Mouse (Mus musculus) cerebellum, postnatal 36 days (tissue): ENCODE data around the gene Bicdl2.
A peak's percentile ranks its signal among the peaks of the same experiment; 100 is the strongest.

Experiments
- DNase-seq, 2 experiments: peaks; one replicate each; pipeline ENCODE4 v3.0.0; 2021 to 2022; ENCODE audit warnings: mixed read lengths in 2 of 2

The Bicdl2 gene

GRCm38 (mm10) chr17:23674271-23674952 lies 14.1 kb downstream of the Bicdl2 start:
- peak; percentile 44 to 54 for DNase-seq

GRCm38 (mm10) chr17:23675127-23675526 lies 14.8 kb downstream of the Bicdl2 start:
- peak; percentile 58 to 62 for DNase-seq

- DNase-seq: peak; percentile 48 to 54
These were observed 15.4 kb downstream of the Bicdl2 start for GRCm38 (mm10) chr17:23675564-23676281.

- DNase-seq: peak; percentile 63 to 73
These were observed 16.2 kb downstream of the Bicdl2 start for GRCm38 (mm10) chr17:23676473-23677031.

- peak; percentile 79 to 87 for DNase-seq
These were observed 17.0 kb downstream of the Bicdl2 start, which contains the start of gene Tnfrsf12a for GRCm38 (mm10) chr17:23677236-23677679. Gene Tnfrsf12a (minus strand): TSS chr17:23677468.

- DNase-seq: no peak
These were observed 19.0 kb downstream of the Bicdl2 start, which contains the start of gene Cldn6 for GRCm38 (mm10) chr17:23679127-23679835. Gene Cldn6 (plus strand): TSS chr17:23679249.

GRCm38 (mm10) chr17:23680336-23680735 lies 20.0 kb downstream of the Bicdl2 start:
- no peak for DNase-seq

GRCm38 (mm10) chr17:23681086-23681485 lies 20.8 kb downstream of the Bicdl2 start:
- no peak for DNase-seq

GRCm38 (mm10) chr17:23682092-23682491 lies 21.8 kb downstream of the Bicdl2 start:
- DNase-seq: no peak

GRCm38 (mm10) chr17:23682530-23682929 lies 22.2 kb downstream of the Bicdl2 start:
- no peak for DNase-seq

GRCm38 (mm10) chr17:23683226-23683625 lies 22.9 kb downstream of the Bicdl2 start:
- no peak for DNase-seq

- no peak for DNase-seq
These were observed 23.8 kb downstream of the Bicdl2 start, which contains the start of gene Cldn9 for GRCm38 (mm10) chr17:23683856-23684672. Gene Cldn9 (minus strand): TSS chr17:23684026.

- no peak for DNase-seq
These were observed 34.2 kb downstream of the Bicdl2 start for GRCm38 (mm10) chr17:23694491-23694890.

- DNase-seq: no peak
These were observed 35.5 kb downstream of the Bicdl2 start for GRCm38 (mm10) chr17:23695801-23696200.

- DNase-seq: peak; percentile 58 to 69
These were observed 39.1 kb downstream of the Bicdl2 start for GRCm38 (mm10) chr17:23699131-23700077.

GRCm38 (mm10) chr17:23700079-23700478 lies 39.8 kb downstream of the Bicdl2 start:
- peak; percentile 95 to 96 for DNase-seq

- no peak for DNase-seq
These were observed 43.0 kb downstream of the Bicdl2 start for GRCm38 (mm10) chr17:23703301-23703700.

- DNase-seq: no peak
These were observed 44.4 kb downstream of the Bicdl2 start for GRCm38 (mm10) chr17:23704741-23705140.

GRCm38 (mm10) chr17:23705525-23706104 lies 45.3 kb downstream of the Bicdl2 start:
- no peak for DNase-seq

- DNase-seq: peak; percentile 85 to 86
These were observed 45.9 kb downstream of the Bicdl2 start for GRCm38 (mm10) chr17:23706212-23706611.
